Mouse (Mus musculus): ENCODE measurements at regions not wholly inside any gene's neighbourhood (a gene's known extent, or its start where the extent isn't known, plus 50 kb on each side); places are given as distances from the start of the nearest gene placed in this dataset.
"Not testable (repeated sequence)": the region's sequence is repeated elsewhere in the genome, so short reads cannot be mapped to it uniquely, and the experiment has no call there.

DNA sequence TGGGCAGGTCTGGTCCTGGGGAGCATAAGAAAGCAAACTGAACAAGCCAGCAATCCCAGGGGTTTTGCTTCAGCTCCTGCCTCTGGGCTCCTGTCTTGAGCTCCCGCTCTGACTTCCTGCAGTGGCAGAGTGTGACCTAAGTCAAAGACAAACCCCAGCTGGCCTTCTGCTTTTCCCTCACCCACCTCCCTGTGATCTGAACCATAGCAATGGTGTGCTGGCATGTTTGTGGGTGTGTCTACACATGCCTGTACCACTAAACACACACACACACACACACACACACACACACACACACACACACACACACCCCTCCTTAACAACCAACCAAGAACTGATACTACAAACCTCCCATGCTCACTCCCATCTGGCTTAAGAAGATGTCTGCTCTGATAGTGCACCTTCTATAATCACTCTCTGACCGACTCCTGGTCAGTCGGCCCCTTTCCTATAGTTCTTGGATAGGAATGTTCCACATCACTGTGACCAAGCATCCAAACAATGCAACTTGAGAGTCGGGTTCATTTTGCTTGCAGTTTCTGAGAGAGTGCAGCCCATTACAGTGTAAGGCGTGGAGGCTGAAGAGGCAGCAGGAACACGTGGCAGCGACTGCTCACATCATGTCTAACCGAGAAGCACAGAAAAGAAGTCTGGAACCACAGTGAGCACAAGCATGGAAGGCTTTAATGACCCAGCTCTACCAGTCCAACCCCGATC lies 134.4 kb downstream of the Tcp10c start:
- in situ Hi-C loops (cut with MboI, MseI): no loop called here

DNA sequence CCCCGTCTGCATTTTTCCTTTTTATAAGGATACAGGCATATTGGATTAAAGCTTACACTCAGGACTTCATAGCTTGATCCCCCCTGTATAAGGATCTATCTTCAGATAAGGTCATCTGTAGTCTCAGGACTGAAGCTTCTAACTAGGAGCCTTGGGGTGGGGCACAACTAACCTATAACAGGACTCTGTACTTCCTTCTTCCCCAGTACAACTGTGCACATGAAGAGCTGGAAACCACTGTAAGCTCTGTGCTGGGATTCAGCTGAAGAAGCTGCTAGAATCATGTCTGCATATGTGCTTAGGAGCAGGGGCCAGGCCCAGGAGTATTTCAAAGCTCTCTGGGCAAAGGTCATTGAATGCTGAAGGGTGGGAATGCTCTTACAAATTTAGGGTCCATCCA lies 137.9 kb downstream of the Tcp10c start:
- in situ Hi-C loops (cut with MboI, MseI): loop anchor here (5.0 kb wide), 1 partner anchor 305 kb away; no protein-coding TSS in a partner anchor

DNA sequence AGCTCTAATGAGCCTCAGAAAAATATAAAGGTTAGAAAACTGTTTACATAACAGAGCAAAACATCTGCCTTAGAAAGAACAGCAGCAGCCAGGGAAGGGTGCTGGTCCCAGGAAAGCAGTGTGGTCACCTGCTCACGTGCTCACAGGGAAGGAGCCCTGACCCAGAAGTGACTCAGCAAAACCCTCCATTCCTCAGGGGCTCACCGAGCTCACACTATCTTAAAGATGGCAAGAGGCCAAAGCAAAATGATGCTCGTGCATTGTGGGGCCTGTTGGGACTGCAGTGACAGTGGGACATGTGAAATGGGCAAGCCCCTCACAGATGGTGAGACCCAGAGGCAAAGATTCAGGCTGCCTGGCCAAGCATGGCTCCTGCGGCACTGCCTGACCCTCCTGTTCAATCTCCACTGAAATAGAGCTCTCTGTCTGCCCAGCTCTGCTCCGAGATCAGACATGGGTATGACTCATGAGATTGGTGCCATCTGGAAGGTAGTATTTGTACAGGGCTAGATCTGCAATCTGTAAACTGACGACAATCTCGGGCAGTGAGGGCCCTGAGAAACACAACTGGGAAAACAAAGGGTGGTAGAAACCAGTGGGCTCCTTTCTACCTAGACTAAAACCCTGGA lies 138.4 kb downstream of the Tcp10c start:
- in situ Hi-C loops (cut with MboI, MseI): loop anchor here (5.0 kb wide), 1 partner anchor 305 kb away; no protein-coding TSS in a partner anchor

DNA sequence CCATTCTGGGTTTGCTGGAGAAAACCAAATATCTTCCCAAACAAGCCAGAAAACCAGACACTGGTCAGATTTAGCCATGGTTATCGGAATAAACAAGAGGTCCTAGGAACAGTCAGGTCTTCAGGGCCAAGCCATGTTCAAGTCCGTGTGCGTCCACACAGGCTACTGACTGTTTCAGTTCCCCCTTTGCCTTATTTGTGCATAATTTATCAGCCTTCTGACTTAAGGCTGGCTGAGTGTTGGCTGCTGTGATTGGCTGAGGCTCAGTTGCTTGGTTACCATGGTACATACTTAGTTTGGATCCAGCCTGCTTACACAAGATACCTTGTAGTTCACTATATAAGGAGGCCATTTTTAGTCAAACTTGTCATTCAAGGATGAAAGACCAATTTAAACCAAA lies 139.5 kb downstream of the Tcp10c start:
- in situ Hi-C loops (cut with MboI, MseI): loop anchor here (5.0 kb wide), 1 partner anchor 307 kb away; no protein-coding TSS in a partner anchor

DNA sequence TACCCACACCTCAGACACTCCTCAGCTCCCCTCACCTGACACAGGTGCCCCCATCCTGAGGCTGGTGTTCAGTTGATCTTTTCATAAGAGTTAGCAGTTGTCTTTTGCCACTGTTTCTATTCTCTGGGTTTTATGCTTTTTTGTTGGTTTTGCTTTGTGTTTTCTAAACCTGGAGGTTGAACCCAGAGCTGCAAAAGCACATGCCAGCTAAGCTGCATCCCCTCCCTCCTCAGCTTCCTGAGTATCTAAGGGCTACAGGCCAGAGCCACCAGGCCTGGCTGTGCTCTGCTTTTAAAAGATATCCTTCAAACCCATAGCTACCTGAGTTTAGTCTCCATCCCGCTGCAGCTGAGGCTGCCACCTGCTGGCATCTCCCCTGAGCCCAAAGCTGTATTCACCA lies 140.1 kb downstream of the Tcp10c start:
- in situ Hi-C loops (cut with MboI, MseI): loop anchor here (5.0 kb wide), 1 partner anchor 307 kb away; no protein-coding TSS in a partner anchor

DNA sequence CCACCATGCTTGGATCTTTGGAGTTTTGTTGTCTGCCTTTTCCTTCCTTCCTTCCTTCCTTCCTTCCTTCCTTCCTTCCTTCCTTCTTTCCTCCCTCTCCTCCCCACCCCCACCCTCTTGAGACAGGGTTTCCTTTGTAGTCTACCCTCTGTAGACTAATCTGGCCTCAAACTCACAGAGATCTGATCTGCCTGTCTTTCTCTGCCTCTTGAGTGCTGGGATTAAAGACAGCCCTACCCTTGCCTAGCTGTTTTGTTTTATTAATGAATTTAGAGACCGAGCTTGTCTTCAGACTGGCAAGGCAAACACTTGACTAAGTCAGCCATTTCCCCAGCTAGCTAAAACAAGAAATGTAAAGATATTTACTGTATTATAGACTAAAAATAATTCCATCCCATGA lies 150.0 kb downstream of the Tcp10c start:
- in situ Hi-C loops (cut with MboI, MseI): not testable (repeated sequence)

DNA sequence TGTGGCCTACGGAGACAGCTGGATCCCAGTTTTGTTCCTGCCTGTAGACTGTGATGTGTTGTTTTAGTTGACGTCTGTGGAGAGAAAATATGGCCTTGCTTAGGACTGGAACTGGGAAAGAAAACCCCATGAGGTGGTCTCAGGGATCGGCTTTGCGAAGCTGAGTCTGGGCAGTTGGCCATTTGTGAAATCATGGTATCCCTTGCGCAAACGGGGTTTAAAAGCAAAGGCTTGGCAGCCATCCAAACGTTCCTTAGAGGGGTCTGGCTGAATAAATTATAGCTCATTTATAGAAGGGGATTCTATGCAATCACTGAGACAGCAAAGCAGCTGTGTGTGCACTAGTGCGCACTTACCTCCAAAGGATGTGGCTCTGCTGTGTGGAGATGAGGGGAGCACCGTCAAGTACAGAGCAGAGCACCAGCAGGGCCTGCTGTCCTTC lies 150.5 kb downstream of the Tcp10c start:
- in situ Hi-C loops (cut with MboI, MseI): not testable (repeated sequence)

DNA sequence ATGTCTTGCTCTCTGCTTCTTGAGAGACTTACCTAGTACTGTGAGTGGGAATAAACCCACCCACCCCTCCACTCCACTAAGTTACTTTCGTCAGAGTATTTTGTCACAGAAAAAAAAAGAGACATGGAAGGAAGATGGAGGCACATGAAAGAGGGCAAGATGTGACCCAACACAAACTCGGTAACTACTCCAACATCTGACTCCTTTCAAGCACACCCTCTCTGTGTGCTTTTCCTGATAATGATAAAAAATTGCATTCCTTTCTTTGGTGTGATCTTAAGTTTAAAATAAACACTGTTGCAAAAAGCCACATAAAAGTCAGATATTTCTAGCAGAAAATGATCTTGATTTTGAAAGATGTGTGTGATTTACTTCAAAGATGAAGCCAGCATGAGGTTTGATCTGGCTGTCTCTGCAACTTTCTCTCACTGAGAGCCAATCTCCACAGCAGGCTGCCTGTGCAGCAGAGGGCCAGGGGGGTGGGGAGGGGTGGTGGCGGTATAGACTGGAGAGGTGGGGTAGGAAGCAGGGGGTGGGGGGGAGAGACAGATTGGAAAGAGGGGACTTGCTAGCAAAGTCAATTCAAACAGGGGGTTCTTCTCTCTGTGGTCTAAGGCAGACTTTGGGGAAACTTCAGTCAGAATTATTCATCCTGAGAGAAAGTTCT lies 153.2 kb downstream of the Tcp10c start:
- in situ Hi-C loops (cut with MboI, MseI): not testable (repeated sequence)

DNA sequence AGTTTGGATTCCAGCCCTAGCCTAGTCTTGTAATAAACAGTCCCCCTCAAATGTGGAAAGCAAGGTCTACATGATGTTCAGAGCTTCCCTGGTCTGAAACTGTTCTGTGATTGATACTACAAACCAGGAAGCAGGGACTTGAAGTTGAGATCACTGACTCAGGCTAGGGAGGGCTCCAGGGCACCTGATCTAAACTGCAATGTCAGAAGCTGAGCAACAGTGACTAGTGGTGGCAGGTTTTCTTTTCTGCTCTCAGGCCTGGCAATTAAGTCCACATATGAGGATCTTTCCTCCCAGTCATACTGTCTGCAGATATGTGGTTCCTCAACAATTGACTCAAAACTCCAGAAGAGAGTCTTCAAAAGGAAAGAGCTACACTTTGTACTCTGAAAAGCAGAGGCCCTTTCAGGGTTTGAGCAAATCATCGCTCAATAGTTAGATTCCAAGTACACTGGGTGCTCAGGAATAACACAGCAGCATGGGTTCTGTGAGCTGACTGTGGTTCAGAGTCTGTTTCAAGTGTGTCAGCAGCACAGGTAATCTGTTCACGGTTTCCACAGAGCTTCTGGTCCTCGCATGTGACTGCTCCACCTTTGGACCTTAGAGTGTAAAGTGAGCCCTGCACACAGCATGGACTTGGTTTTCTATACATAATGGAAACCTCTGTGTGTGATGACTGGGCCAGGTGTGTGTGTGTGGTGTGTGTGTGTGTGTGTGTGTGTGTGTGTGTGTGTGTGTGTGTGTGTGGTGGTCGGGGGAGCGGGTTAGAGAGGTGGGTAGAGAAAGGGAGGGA lies 165.2 kb downstream of the Tcp10c start:
- in situ Hi-C loops (cut with MboI, MseI): loop anchor here (5.0 kb wide), 1 partner anchor 53 kb away; no protein-coding TSS in a partner anchor

DNA sequence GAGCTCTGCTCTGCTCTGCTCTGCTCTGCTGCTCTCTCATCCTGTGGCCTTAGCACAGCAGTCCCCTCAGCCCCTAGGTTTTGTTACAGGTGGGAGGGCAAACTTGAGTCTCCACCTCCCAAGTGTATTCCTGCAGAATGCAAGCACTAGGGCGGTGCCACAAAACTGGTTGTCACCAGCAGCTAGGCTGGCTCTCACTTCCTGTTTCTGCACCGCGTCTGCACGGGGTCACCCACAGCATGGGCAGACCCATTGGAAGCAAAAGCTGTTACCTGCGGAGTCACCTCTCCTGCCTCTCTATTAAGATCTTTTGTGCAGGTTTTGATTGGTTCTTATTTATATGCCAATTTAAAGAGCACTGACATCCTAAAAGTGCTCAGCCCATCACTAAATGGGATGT lies 178.2 kb downstream of the Tcp10c start:
- in situ Hi-C loops (cut with MboI, MseI): not testable (repeated sequence)

DNA sequence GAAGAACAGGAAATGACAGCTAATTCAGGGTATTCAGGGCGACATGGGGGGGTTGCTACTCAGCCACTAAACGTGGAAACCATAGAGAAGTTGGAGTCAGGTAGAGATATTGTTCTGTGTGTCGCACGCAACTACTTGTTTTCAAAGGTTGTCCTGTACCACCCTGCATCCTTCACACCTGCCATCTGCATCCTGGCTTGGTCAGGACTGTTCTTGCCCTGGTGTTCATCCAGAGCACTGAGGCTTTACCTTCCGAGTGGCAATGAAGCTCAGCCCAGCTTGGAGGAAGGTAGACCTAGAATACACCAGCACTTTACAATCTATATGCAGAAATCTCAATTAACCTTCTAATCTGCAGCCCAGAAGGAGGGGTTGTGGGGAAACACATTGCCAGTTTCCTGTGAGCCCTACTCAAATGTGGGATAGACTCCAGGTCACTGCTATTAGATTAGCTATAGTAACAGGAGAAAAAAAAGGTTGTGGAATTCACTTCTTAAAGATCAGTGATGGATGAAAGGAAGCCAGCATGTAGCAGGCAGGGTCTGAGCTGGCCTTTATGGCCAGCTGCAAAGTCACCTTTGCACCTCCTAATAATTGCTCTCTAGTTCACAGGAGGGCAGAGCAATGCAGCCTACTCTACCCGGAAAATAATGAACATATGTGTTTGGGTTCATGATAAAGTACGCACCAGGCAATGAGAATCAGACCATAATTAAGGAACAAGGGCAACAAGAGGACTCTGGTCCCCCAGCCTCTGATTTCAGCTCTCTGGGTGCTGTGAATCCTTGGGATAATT lies 186.3 kb downstream of the Tcp10c start:
- in situ Hi-C loops (cut with MboI, MseI): loop anchor here (5.0 kb wide), 1 partner anchor 288 kb away; no protein-coding TSS in a partner anchor

DNA sequence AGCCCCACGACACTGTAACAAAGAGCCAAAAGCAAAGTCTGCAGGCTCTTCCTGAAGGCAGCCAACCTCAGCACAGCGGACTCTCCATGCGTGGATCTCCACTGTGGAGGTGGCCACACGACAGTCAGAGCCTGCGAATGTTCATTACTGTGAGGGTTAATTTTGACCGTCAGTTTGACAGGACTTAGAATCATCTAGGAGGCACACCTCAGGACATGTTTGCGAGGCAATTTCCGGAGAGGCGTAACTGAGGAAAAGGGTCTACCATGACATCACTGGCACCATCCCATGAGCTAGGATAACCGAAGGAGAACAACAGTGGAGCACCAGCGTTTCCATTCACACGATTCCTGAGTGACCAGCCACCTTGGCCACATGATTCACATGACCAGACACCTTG lies 186.9 kb downstream of the Tcp10c start:
- in situ Hi-C loops (cut with MboI, MseI): loop anchor here (5.0 kb wide), 1 partner anchor 289 kb away; no protein-coding TSS in a partner anchor

DNA sequence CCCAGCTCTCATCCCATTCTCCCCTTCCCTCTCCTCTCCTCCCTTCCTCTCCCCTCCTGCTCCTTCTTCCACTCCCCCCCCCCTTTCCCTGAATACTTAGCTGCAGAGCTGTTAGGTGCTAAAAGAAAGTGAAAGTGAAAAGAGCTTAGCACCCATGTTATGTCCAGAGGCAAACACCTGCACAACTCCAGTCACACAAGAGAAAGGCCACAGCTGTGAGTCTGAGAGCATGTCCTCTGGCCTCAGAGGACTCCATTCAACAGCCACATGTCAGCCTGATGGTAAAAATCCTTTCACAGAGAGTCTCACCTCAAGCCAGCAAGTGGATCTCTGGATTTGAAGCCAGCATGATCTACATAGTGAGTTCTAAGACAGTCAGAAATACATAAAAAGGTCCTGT lies 187.9 kb downstream of the Tcp10c start:
- in situ Hi-C loops (cut with MboI, MseI): loop anchor here (5.0 kb wide), 1 partner anchor 290 kb away; no protein-coding TSS in a partner anchor

DNA sequence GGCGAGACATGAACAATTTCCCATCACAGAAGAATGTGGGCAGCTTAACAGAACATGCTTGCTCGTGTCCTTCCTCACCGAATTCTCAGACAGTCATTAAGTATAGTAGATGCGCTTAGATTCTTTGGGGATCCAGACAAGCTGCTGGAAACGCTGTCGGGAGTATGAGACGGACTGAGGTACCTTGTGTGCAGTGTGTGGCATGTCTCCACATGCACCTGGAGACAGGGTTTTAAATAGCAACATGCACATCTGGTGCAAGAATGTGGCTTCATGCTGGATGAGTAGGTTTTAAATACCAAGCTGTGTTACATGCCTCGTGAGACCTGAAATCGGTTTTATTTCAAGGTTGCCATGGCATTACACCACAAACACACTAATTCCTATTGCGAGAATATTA lies 188.5 kb downstream of the Tcp10c start:
- in situ Hi-C loops (cut with MboI, MseI): loop anchor here (5.0 kb wide), 1 partner anchor 291 kb away; no protein-coding TSS in a partner anchor

DNA sequence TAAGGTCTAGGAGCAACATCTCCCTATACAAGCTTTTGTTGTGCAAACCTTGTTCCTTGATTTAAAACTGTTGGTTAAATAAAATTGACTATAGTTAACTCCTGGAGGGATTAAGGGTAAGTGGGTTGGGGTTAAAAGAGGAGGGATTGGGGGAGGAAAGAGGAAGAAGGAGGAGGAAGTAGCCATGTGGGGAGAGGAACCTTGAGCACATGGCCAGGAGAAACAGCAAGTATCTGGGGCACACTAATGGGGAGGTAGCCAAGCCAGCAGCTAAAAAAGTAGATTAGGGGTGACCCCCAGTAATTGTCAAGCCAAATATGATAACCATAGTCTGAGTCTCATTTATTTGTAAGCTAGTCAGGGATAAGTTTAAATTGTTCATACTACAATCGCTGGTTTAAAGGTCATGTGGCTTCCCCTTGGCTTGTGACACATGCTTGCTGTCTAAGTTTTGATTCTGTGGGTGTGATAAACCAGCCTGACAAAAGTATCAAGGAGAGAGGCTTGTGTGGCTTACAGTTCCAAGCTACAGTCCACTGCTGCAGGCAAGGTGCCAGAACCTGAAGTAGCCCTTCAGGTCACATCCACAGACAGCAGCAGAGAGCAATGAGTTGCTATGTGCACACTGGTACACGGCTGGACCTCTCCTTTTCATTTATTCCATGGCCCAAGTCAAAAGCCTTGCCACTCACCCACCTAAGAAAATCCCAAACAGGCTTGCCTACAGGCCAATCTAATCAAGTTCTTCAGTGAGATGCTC lies 189.8 kb downstream of the Tcp10c start:
- in situ Hi-C loops (cut with MboI, MseI): loop anchor here (5.0 kb wide), 1 partner anchor 292 kb away; no protein-coding TSS in a partner anchor

DNA sequence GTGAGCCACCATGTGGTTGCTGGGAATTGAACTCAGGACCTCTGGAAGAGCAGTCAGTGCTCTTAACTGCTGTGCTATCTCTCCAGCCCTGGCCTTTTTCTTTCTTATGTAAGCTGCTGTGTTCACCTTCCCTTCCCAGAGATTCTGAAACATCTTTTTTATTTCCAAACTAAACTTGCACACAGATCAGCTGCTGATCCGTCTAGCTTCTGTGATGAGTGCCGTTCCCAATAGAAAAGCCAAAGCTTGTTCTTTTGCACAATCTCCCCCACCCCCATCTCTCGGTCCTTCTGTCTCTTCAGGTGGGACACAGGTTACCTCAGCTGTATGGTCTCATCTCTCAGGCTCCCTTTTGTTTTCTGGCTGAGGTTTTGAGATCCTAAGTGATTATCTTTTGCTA lies 191.9 kb downstream of the Tcp10c start:
- in situ Hi-C loops (cut with MboI, MseI): no loop called here

DNA sequence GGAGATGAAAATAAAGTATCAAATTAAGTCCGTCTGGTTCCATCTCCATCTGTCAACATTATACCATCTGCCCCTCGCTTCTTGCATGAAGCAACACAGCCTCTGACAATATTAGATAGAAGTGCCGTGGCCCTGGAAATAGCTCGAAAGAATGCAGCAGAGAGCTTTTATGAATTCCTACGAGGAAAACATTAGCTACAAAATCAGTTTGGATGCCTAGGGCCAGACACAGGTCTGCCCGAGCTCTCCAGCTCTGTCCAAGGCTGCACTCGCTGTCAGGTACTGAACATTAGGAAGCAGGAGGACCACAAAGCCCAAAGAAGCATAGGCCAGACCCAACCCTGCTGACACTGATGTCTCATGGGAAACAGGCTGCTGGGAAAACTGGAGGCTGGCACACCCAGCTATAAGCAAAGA lies 192.3 kb downstream of the Tcp10c start:
- in situ Hi-C loops (cut with MboI, MseI): no loop called here

DNA sequence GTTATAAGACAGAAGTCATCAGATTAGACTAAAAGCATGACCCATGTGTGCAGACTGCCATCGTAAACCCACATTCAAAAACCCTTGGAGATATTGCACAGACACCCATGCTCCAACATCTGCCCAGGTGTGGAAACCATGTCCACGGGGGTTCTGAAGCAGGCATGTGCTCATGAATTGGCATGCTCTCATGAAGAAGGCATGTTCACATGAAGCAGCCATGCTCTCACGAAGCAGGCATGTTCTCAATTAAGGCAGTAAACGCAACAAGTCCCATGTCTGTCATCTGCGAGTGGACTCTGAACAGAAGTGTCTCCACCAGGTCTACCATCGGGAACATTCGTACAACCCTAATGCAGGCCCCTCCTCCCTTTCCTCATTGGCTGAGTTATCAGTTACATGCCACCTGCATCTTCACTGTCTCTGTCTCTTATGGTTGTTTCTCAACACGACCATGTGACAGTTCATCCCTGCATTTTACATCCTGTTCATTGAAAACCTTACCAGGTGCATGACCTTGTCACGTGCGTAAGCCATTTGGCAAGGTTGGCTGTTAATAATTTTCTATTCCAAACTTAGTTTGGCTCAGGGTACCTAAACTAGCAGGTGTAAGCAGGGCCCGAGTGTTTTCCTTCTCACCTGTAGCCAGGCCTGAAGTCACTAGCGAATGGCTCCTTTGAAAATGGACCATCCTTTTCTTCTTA lies 193.4 kb downstream of the Tcp10c start:
- in situ Hi-C loops (cut with MboI, MseI): no loop called here

Measured in regulatory T cell (primary cell).